Mouse (Mus musculus) MEL (cell line): ENCODE measurements around the gene Calm3. TPM values are rescaled to one million over a fixed set of nuclear protein-coding genes. Genes with fewer than 3 reads are reported as not detected.

Experiments used
- DNase-seq: peaks from one replicate; pipeline ENCODE4 v3.0.0; 2011; ENCODE audit warnings: low read depth, low spot score
- H3K27ac ChIP-seq: 2 replicates; pipeline ENCODE4 v1.5.1; 2012; ENCODE audit warnings: low read depth, mild to moderate bottlenecking, control low read depth, low read length, moderate library complexity; ENCODE audit not compliant: control insufficient read depth
- H3K27me3 ChIP-seq, 2 experiments: fragments of 150-350 bp in 1 of 2; sonication (generic) in 1 of 2; 2 replicates each; pipeline ENCODE4 v1.6.1; 2012; ENCODE audit warnings: low read length in 2 of 2, mild to moderate bottlenecking in 2 of 2, improper control_type of control experiment in 1 of 2, moderate library complexity in 1 of 2; ENCODE audit not compliant: insufficient read depth in 2 of 2, control insufficient read depth in 1 of 2
- H3K36me3 ChIP-seq, 2 experiments: 2 replicates each; pipeline ENCODE4 v1.6.1; 2012 to 2014; ENCODE audit warnings: low read length in 2 of 2, improper control_type of control experiment in 1 of 2, inconsistent platforms in 1 of 2, mild to moderate bottlenecking in 1 of 2; ENCODE audit not compliant: insufficient read depth in 2 of 2, control insufficient read depth in 1 of 2
- H3K4me1 ChIP-seq, 2 experiments: fragments of 150-350 bp in 1 of 2; sonication (generic) in 1 of 2; 2 replicates each; pipeline ENCODE4 v1.6.1; 2012; ENCODE audit warnings: low read length in 2 of 2, improper control_type of control experiment in 1 of 2, mild to moderate bottlenecking in 1 of 2; ENCODE audit not compliant: insufficient read depth in 2 of 2, control insufficient read depth in 1 of 2
- H3K4me3 ChIP-seq, 2 experiments: fragments of 150-350 bp in 1 of 2; sonication (generic) in 1 of 2; 2 replicates each; pipeline ENCODE4 v1.5.1; 2012; ENCODE audit warnings: low read depth in 2 of 2, low read length in 2 of 2, mild to moderate bottlenecking in 2 of 2, moderate library complexity in 2 of 2, control low read depth in 1 of 2, improper control_type of control experiment in 1 of 2; ENCODE audit not compliant: control insufficient read depth in 1 of 2, insufficient read depth in 1 of 2
- H3K79me2 ChIP-seq: 2 replicates; pipeline ENCODE4 v1.6.1; 2012; ENCODE audit warnings: mild to moderate bottlenecking, low read length, moderate library complexity; ENCODE audit not compliant: control insufficient read depth, poor library complexity, insufficient read depth
- H3K9ac ChIP-seq: 2 replicates; pipeline ENCODE4 v1.6.1; 2012; ENCODE audit warnings: low read depth, mild to moderate bottlenecking, control low read depth, low read length, moderate library complexity; ENCODE audit not compliant: control insufficient read depth, poor library complexity, severe bottlenecking
- H3K9me3 ChIP-seq: fragments of 150-350 bp; sonication (generic); replicated peaks from 2 replicates; pipeline ENCODE4 v1.6.1; 2012; ENCODE audit warnings: mild to moderate bottlenecking, low read length, improper control_type of control experiment, moderate library complexity; ENCODE audit not compliant: insufficient read depth
- CHD2 ChIP-seq: IDR thresholded peaks from 2 replicates; pipeline ENCODE4 v1.6.1; 2011; ENCODE audit warnings: low read length, improper control_type of control experiment
- CTCF ChIP-seq, 3 experiments: IDR thresholded peaks in 2 of 3; conservative IDR thresholded peaks in 1 of 3; 2 replicates each; pipeline ENCODE4 v1.5.1; 2011 to 2012; ENCODE audit warnings: low read length in 3 of 3, low read depth in 2 of 3, mild to moderate bottlenecking in 2 of 3, improper control_type of control experiment in 1 of 3, inconsistent platforms in 1 of 3, mixed read lengths in 1 of 3, moderate library complexity in 1 of 3; ENCODE audit not compliant: control insufficient read depth in 1 of 3, insufficient read depth in 1 of 3, poor library complexity in 1 of 3, severe bottlenecking in 1 of 3
- EP300 ChIP-seq, 2 experiments: IDR thresholded peaks; 2 replicates each; pipeline ENCODE4 v1.6.1; 2011; ENCODE audit warnings: improper control_type of control experiment in 2 of 2, low read length in 2 of 2, low read depth in 1 of 2, mild to moderate bottlenecking in 1 of 2
- GABPA ChIP-seq: IDR thresholded peaks from 2 replicates; pipeline ENCODE4 v1.6.1; 2012; ENCODE audit warnings: low read depth, mild to moderate bottlenecking, inconsistent platforms, low read length, improper control_type of control experiment, moderate library complexity
- MAFK ChIP-seq: IDR thresholded peaks from 2 replicates; pipeline ENCODE4 v1.6.1; 2011; ENCODE audit warnings: low read depth, mild to moderate bottlenecking, low read length, improper control_type of control experiment, borderline replicate concordance
- MAZ ChIP-seq: IDR thresholded peaks from 2 replicates; pipeline ENCODE4 v1.6.1; 2012; ENCODE audit warnings: low read depth, mild to moderate bottlenecking, inconsistent platforms, low read length, improper control_type of control experiment
- MXI1 ChIP-seq: IDR thresholded peaks from 2 replicates; pipeline ENCODE4 v1.6.1; 2011; ENCODE audit warnings: mild to moderate bottlenecking, low read depth, low read length, improper control_type of control experiment
- MYC ChIP-seq: IDR thresholded peaks from 2 replicates; pipeline ENCODE4 v1.6.1; 2011; ENCODE audit warnings: low read depth, mild to moderate bottlenecking, low read length, improper control_type of control experiment, moderate library complexity
- NRF1 ChIP-seq: IDR thresholded peaks from 2 replicates; pipeline ENCODE4 v1.6.1; 2014; ENCODE audit warnings: low read depth, mild to moderate bottlenecking, inconsistent platforms, low read length, improper control_type of control experiment, moderate library complexity; ENCODE audit not compliant: poor library complexity, insufficient read depth, severe bottlenecking
- POLR2A ChIP-seq, 2 experiments: IDR thresholded peaks; 2 replicates each; pipeline ENCODE4 v1.6.1; 2011 to 2012; ENCODE audit warnings: low read length in 2 of 2, mild to moderate bottlenecking in 2 of 2, control low read depth in 1 of 2, improper control_type of control experiment in 1 of 2, low read depth in 1 of 2, moderate library complexity in 1 of 2; ENCODE audit not compliant: control insufficient read depth in 1 of 2, insufficient read depth in 1 of 2, poor library complexity in 1 of 2
- POLR2AphosphoS2 ChIP-seq: IDR thresholded peaks from 2 replicates; pipeline ENCODE4 v1.6.1; 2011; ENCODE audit warnings: low read length, improper control_type of control experiment
- RCOR1 ChIP-seq: IDR thresholded peaks from 2 replicates; pipeline ENCODE4 v1.6.1; 2012; ENCODE audit warnings: low read depth, mild to moderate bottlenecking, inconsistent platforms, low read length, improper control_type of control experiment
- SIN3A ChIP-seq: IDR thresholded peaks from 2 replicates; pipeline ENCODE4 v1.6.1; 2012; ENCODE audit warnings: low read length, improper control_type of control experiment, inconsistent platforms
- TBP ChIP-seq: IDR thresholded peaks from 2 replicates; pipeline ENCODE4 v1.8.0; 2011; ENCODE audit warnings: low read depth, low read length, improper control_type of control experiment
- TCF12 ChIP-seq: IDR thresholded peaks from 2 replicates; pipeline ENCODE4 v1.6.1; 2014; ENCODE audit warnings: low read depth, mild to moderate bottlenecking, inconsistent platforms, low read length, improper control_type of control experiment, moderate library complexity
- USF1 ChIP-seq: IDR thresholded peaks from 2 replicates; pipeline ENCODE4 v1.6.1; 2014; ENCODE audit warnings: low read depth, mild to moderate bottlenecking, inconsistent platforms, low read length, improper control_type of control experiment, moderate library complexity
- ZC3H11A ChIP-seq: IDR thresholded peaks from 2 replicates; pipeline ENCODE4 v1.6.1; 2012; ENCODE audit warnings: low read depth, mild to moderate bottlenecking, inconsistent platforms, low read length, improper control_type of control experiment
- ZKSCAN1 ChIP-seq: IDR thresholded peaks from 2 replicates; pipeline ENCODE4 v1.6.1; 2012; ENCODE audit warnings: low read depth, mild to moderate bottlenecking, inconsistent platforms, low read length, improper control_type of control experiment, moderate library complexity
- polyA plus RNA-seq, 2 experiments: library from polyadenylated mRNA; stranded (reverse) in 1 of 2; unstranded in 1 of 2; fragments of >175 nt in 1 of 2; fragments of >200 nt in 1 of 2; gene quantifications; 2 replicates each; pipeline versions ENCODE4 v1.2.1 to v1.2.4; 2012; ENCODE audit warnings: low replicate concordance in 2 of 2, low read depth in 1 of 2; ENCODE audit not compliant: insufficient read length in 2 of 2, insufficient read depth in 1 of 2, missing spikeins in 1 of 2
- total RNA-seq: library from RNA; depleted of rRNA; stranded (reverse); fragments of 300-350 nt; gene quantifications from 2 replicates; pipeline ENCODE4 v1.2.3, GENCODE M21; 2012

Gene Calm3
- total and polyA plus RNA-seq, 3 experiments, result 482 to 1,030 (median 515) TPM

GRCm38 (mm10) chr7:16920818-16921791, 2.8 kb downstream of the Calm3 start:
- Histone ChIP-seq H3K4me1 (peaks cover 0 to 13% of the 10 kb centered on the region in 2 experiments; a peak in 3 of 4 replicates), H3K27ac (no peak overlapping the region), H3K4me3 (no peak overlapping the region), H3K36me3 (peaks cover 0 to 13% of the 10 kb centered on the region in 2 experiments; a peak in 2 of 4 replicates), H3K9me3 (no peaks in the 10 kb centered on the region), H3K9ac (no peak overlapping the region), H3K27me3 (no peaks in the 10 kb centered on the region), H3K79me2 (peaks cover 43% of the 10 kb centered on the region)
- DNase-seq, result no peak
- TF ChIP-seq MAFK (no peak), POLR2AphosphoS2 (no peak), MYC (no peak), GABPA (no peak), NRF1 (no peak), TCF12 (no peak), TBP (no peak), ZKSCAN1 (no peak), RCOR1 (no peak), CHD2 (no peak), CTCF (IDR thresholded peaks at IDR 0.05 in 2 of 3, conservative IDR thresholded peaks at IDR 0.05 in 1 of 3; ENCODE audit: control insufficient read depth in 1 of 3, insufficient read depth in 1 of 3, low read depth in 2 of 3, low read length in 3 of 3, poor library complexity in 1 of 3, severe bottlenecking in 1 of 3) (no peak)

GRCm38 (mm10) chr7:16920150-16920579, 3.7 kb downstream of the Calm3 start:
- Histone ChIP-seq H3K27me3 (no peaks in the 10 kb centered on the region), H3K4me1 (peaks cover 0 to 13% of the 10 kb centered on the region in 2 experiments; a peak in 3 of 4 replicates), H3K9ac (no peak overlapping the region), H3K27ac (no peak overlapping the region), H3K36me3 (peaks cover 0 to 13% of the 10 kb centered on the region in 2 experiments; a peak in 2 of 4 replicates), H3K4me3 (no peak overlapping the region), H3K9me3 (no peaks in the 10 kb centered on the region), H3K79me2 (peaks cover 43% of the 10 kb centered on the region)
- TF ChIP-seq ZC3H11A (no peak), MXI1 (no peak), CHD2 (no peak), SIN3A (no peak), POLR2A (IDR thresholded peaks at IDR 0.05; ENCODE audit: control insufficient read depth in 1 of 2, insufficient read depth in 1 of 2, low read depth in 1 of 2, low read length in 2 of 2, poor library complexity in 1 of 2) (no peak), MAZ (no peak), EP300 (IDR thresholded peaks at IDR 0.05; ENCODE audit: low read depth in 1 of 2, low read length in 2 of 2) (no peak), CTCF (IDR thresholded peaks at IDR 0.05 in 2 of 3, conservative IDR thresholded peaks at IDR 0.05 in 1 of 3; ENCODE audit: control insufficient read depth in 1 of 3, insufficient read depth in 1 of 3, low read depth in 2 of 3, low read length in 3 of 3, poor library complexity in 1 of 3, severe bottlenecking in 1 of 3) (no peak), ZKSCAN1 (no peak), USF1 (no peak)
- no peak for DNase-seq
